Mouse (Mus musculus) heart, postnatal 0 days (tissue): ENCODE data around the gene Ikbke.

ENCODE experiments used
- CTCF ChIP-seq: IDR thresholded peaks from 2 replicates; pipeline ENCODE4 v1.5.1; 2016; ENCODE audit warnings: antibody characterized with exemption, control low read depth, low read depth
- EP300 ChIP-seq: IDR thresholded peaks from 2 replicates; pipeline ENCODE4 v1.6.1; 2016; ENCODE audit warnings: antibody characterized with exemption, low read depth

GRCm38 (mm10) chr1:131245926-131246325 lies 33.5 kb downstream of the Ikbke start:
- peak; percentile 36 for TF ChIP-seq CTCF
- no peak for TF ChIP-seq EP300
